15 mouse cellular contexts compared by ENCODE assay signal in genomic region chr16:11270642-11271041, GRCm38 (mm10). TPM values are rescaled to one million over a fixed set of nuclear protein-coding genes. Genes with fewer than 3 reads are reported as not detected.
A peak's percentile ranks its signal among the peaks of the same experiment; 100 is the strongest.
DNase-seq lines count a peak whose midpoint lies in the region; ATAC-seq and TF ChIP-seq lines count a peak whose summit lies in the region.
"Had no signal": no experiment of that assay in that cellular context is flagged by ENCODE, and none has a peak within 500 bp of the region (broad histone marks: within the 10 kb centered on the region; RNA-seq: fewer than 3 reads in every experiment).

No protein-coding gene starts in this region.

- H3K4me3 ChIP-seq in heart, embryonic 12.5 days = no peak overlapping the region
- no peak overlapping the region for H3K4me3 ChIP-seq in liver, embryonic 13.5 days (replicated peaks)
- H3K4me3 ChIP-seq in lung, adult 2 months (replicated peaks; ENCODE audit: extremely low read depth, low read depth, low read length) = no peak overlapping the region
- H3K4me3 ChIP-seq: embryonic facial prominence, embryonic 12.5 days; midbrain, embryonic 13.5 days; neural tube, embryonic 15.5 days had no signal

- no peak overlapping the region for H3K27ac ChIP-seq in heart, embryonic 12.5 days (ENCODE audit: poor library complexity, severe bottlenecking)
- H3K27ac ChIP-seq in liver, embryonic 13.5 days = peak overlapping the region; percentile 93
- H3K27ac ChIP-seq: embryonic facial prominence, embryonic 12.5 days; midbrain, embryonic 13.5 days; neural tube, embryonic 15.5 days had no signal

- H3K4me2 ChIP-seq in heart, embryonic 12.5 days = no peak overlapping the region
- peak overlapping the region; percentile 44 for H3K4me2 ChIP-seq in liver, embryonic 13.5 days
- H3K4me2 ChIP-seq: embryonic facial prominence, embryonic 12.5 days; lung, embryonic 14.5 days; midbrain, embryonic 13.5 days; neural tube, embryonic 15.5 days had no signal

- TF ChIP-seq CTCF in lung, adult 2 months (IDR thresholded peaks at IDR 0.05; ENCODE audit: insufficient read depth, low read length) = no peak

- H3K27me3 ChIP-seq in heart, embryonic 12.5 days (replicated peaks) = no peaks in the 10 kb centered on the region
- H3K27me3 ChIP-seq in liver, embryonic 13.5 days = no peaks in the 10 kb centered on the region
- H3K27me3 ChIP-seq: embryonic facial prominence, embryonic 12.5 days; midbrain, embryonic 13.5 days; neural tube, embryonic 15.5 days had no signal

- H3K9me3 ChIP-seq in heart, embryonic 12.5 days (replicated peaks) = no peaks in the 10 kb centered on the region
- no peaks in the 10 kb centered on the region for H3K9me3 ChIP-seq in liver, embryonic 13.5 days (replicated peaks)
- H3K9me3 ChIP-seq: embryonic facial prominence, embryonic 12.5 days; midbrain, embryonic 13.5 days; neural tube, embryonic 15.5 days had no signal

- TF ChIP-seq POLR2A in lung, adult 2 months (IDR thresholded peaks at IDR 0.05; ENCODE audit: borderline replicate concordance, extremely low read depth, low read depth, low read length) = no peak

- H3K9ac ChIP-seq in heart, embryonic 12.5 days = no peak overlapping the region
- H3K9ac ChIP-seq in liver, embryonic 13.5 days = peak overlapping the region; percentile 61
- H3K9ac ChIP-seq: embryonic facial prominence, embryonic 12.5 days; lung, embryonic 14.5 days; midbrain, embryonic 13.5 days; neural tube, embryonic 15.5 days had no signal

- no peaks in the 10 kb centered on the region for H3K4me1 ChIP-seq in heart, embryonic 12.5 days (replicated peaks)
- peaks cover 27% of the 10 kb centered on the region for H3K4me1 ChIP-seq in liver, embryonic 13.5 days (replicated peaks)
- no peaks in the 10 kb centered on the region for H3K4me1 ChIP-seq in lung, adult 2 months (ENCODE audit: control insufficient read depth, insufficient read depth, low read length)
- H3K4me1 ChIP-seq: embryonic facial prominence, embryonic 12.5 days; midbrain, embryonic 13.5 days; neural tube, embryonic 15.5 days had no signal

- no peaks in the 10 kb centered on the region for H3K36me3 ChIP-seq in heart, embryonic 12.5 days
- no peaks in the 10 kb centered on the region for H3K36me3 ChIP-seq in liver, embryonic 13.5 days
- H3K36me3 ChIP-seq: embryonic facial prominence, embryonic 12.5 days; midbrain, embryonic 13.5 days; neural tube, embryonic 15.5 days had no signal

- no peak for DNase-seq in heart, adult 9 months (ENCODE audit: low spot score in 2 of 2)
- DNase-seq in 3T3-L1 (ENCODE audit: low read depth, low spot score) = peak; percentile 56
- peak; percentile 57 for DNase-seq in brain, adult 2 months (ENCODE audit: low read depth, low spot score)
- DNase-seq in liver, embryonic 13.5 days = peak; percentile 71
- DNase-seq in lung, postnatal 14 days = no peak
- DNase-seq in ovary, postnatal 14 days (ENCODE audit: low spot score) = no peak
- DNase-seq in lung, adult 2 months = no peak
- DNase-seq: cerebellum, adult 8-10 months; heart, adult 18-20 months; kidney, postnatal 25 days; lung, embryonic 14.5 days had no signal

- WGBS in heart, embryonic 12.5 days = 58% methylated on average over 2 of the region's 2 CpGs
- WGBS in liver, embryonic 13.5 days (ENCODE audit: insufficient replicate concordance) = 17% methylated on average over 2 of the region's 2 CpGs
- WGBS in lung, adult 2 months = 83% methylated on average over 2 of the region's 2 CpGs

- peak; percentile 88 for ATAC-seq in heart, embryonic 12.5 days (ENCODE audit: insufficient number of reproducible peaks, low FRiP score)
- peak; percentile 100 for ATAC-seq in liver, embryonic 13.5 days (ENCODE audit: low read depth)
- ATAC-seq: midbrain, embryonic 13.5 days had no signal

RNA-seq across cellular contexts. Expression of gene Gspt1, which starts 16.5 kb away (rescaled TPM):
- polyA plus RNA-seq in heart, embryonic 12.5 days (2016; fragmentation: Nextera tagmentation; extraction: Ambion mirVana) = 74.9 and 77.5 TPM in 2 replicates
- 61.0 and 67.3 TPM in 2 replicates for polyA plus RNA-seq in liver, embryonic 13.5 days (2015; fragmentation: Nextera tagmentation; extraction: Ambion mirVana)
- 23.5 and 33.7 TPM in 2 replicates for polyA plus RNA-seq in lung, adult 2 months (2012; rRNA removed)

RNA-seq across cellular contexts. Expression of gene Tnfrsf17, which starts 43.0 kb away (rescaled TPM):
- not detected in 2 replicates for polyA plus RNA-seq in heart, embryonic 12.5 days (2016; fragmentation: Nextera tagmentation; extraction: Ambion mirVana)
- not detected in 2 replicates for polyA plus RNA-seq in liver, embryonic 13.5 days (2015; fragmentation: Nextera tagmentation; extraction: Ambion mirVana)
- 0.36 and 0.41 TPM in 2 replicates for polyA plus RNA-seq in lung, adult 2 months (2012; rRNA removed)
- polyA plus RNA-seq: embryonic facial prominence, embryonic 12.5 days; lung, embryonic 14.5 days had no signal

RNA-seq across cellular contexts. Expression of gene Snx29, which starts 52.1 kb away (rescaled TPM):
- polyA plus RNA-seq in heart, embryonic 12.5 days (2016; fragmentation: Nextera tagmentation; extraction: Ambion mirVana) = 5.4 and 6.7 TPM in 2 replicates
- 3.4 and 4.4 TPM in 2 replicates for polyA plus RNA-seq in liver, embryonic 13.5 days (2015; fragmentation: Nextera tagmentation; extraction: Ambion mirVana)
- polyA plus RNA-seq in lung, adult 2 months (2012; rRNA removed) = 8.5 and 10.6 TPM in 2 replicates

Comparison
In these comparisons a context has a peak if more than half of its experiments do, and no peak if none do; other contexts are left out.
1. DNase-seq: peak in 3T3-L1 (single experiment), brain, adult 2 months (single experiment) and liver, embryonic 13.5 days (single experiment); none in heart, adult 9 months (0 of 2), lung, postnatal 14 days (single experiment), ovary, postnatal 14 days (single experiment) and lung, adult 2 months (single experiment).